Mouse (Mus musculus) heart, embryonic 11.5 days (tissue): ENCODE measurements around the gene 9030612E09Rik. TPM values are rescaled to one million over a fixed set of nuclear protein-coding genes. Genes with fewer than 3 reads are reported as not detected.

Source experiments
- ATAC-seq: fragments of 200-750 bp; cut with Nextera tagmentation; replicated peaks from 2 replicates; pipeline ENCODE4 v1.8.0; 2017; ENCODE audit warnings: moderate library complexity; ENCODE audit not compliant: insufficient number of reproducible peaks, low FRiP score, low TSS enrichment
- H3K27ac ChIP-seq: fragments of 300-500 bp; sonication (generic); 2 replicates; pipeline ENCODE4 v1.5.1; 2014; ENCODE audit warnings: mild to moderate bottlenecking, low read depth, low read length
- H3K27me3 ChIP-seq: fragments of 300-500 bp; sonication (generic); 2 replicates; pipeline ENCODE4 v1.6.1; 2014; ENCODE audit warnings: mild to moderate bottlenecking, low read length, mixed read lengths; ENCODE audit not compliant: control insufficient read depth, insufficient read depth
- H3K36me3 ChIP-seq: fragments of 300-500 bp; sonication (generic); 2 replicates; pipeline ENCODE4 v1.6.1; 2014; ENCODE audit warnings: mild to moderate bottlenecking, low read length, moderate library complexity, mixed read lengths; ENCODE audit not compliant: control insufficient read depth, insufficient read depth
- H3K4me1 ChIP-seq: fragments of 300-500 bp; sonication (generic); 2 replicates; pipeline ENCODE4 v1.6.1; 2014; ENCODE audit warnings: low read length; ENCODE audit not compliant: control insufficient read depth, insufficient read depth
- H3K4me2 ChIP-seq: fragments of 300-500 bp; sonication (generic); 2 replicates; pipeline ENCODE4 v1.6.1; 2014; ENCODE audit warnings: mild to moderate bottlenecking, moderate library complexity
- H3K4me3 ChIP-seq: fragments of 300-500 bp; sonication (generic); 2 replicates; pipeline ENCODE4 v1.5.1; 2014; ENCODE audit warnings: low read depth, low read length
- H3K9ac ChIP-seq: fragments of 300-500 bp; sonication (generic); 2 replicates; pipeline ENCODE4 v1.6.1; 2014; ENCODE audit warnings: mild to moderate bottlenecking, low read depth, low read length, moderate library complexity
- H3K9me3 ChIP-seq: fragments of 300-500 bp; sonication (generic); replicated peaks from 2 replicates; pipeline ENCODE4 v1.6.1; 2016; ENCODE audit warnings: low read length; ENCODE audit not compliant: control insufficient read depth
- WGBS: fragments of 180-500 bp; shearing (Covaris S2); extraction: QIAGEN DNeasy Blood & Tissue Kit; methylation state at CpG from one replicate; pipeline ENCODE4 v1.1.7; 2014; ENCODE audit not compliant: insufficient replicate concordance; 5-methylcytosine and 5-hydroxymethylcytosine counted together
- polyA plus RNA-seq: library from polyadenylated mRNA; unstranded; fragments of >200 nt; fragmentation: Nextera tagmentation; extraction: Ambion mirVana; gene quantifications from 2 replicates; pipeline ENCODE4 v1.2.1, GENCODE M21; 2014

The 9030612E09Rik gene
- polyA plus RNA-seq, 1 experiment from 2014 or later: 0.36 TPM

DNA sequence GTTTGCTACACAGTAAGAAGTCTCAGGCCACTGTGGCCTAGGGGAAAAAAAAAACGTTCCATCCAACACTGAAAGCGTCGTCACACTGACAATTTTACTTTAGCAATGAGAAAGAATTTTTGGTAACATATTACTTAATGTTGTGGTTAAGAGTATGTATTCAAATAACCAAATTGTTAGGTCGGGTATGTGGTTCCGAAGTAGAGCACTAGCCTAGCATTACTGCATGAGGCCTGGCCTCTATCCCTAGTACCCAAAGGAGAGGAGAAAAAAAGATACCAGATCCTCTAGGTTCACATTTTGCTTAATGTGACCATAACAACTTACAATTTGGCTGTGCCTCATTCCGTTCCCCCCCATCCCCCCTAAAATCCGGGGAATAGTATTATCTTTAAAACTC, 46.0 kb downstream of the 9030612E09Rik start:
- Histone ChIP-seq H3K4me2 (peak overlapping the region; percentile 92), H3K9me3 (no peaks in the 10 kb centered on the region), H3K4me1 (peaks cover 7% of the 10 kb centered on the region), H3K4me3 (peak overlapping the region; percentile 92), H3K27ac (peak overlapping the region; percentile 92), H3K27me3 (no peaks in the 10 kb centered on the region), H3K36me3 (no peaks in the 10 kb centered on the region), H3K9ac (peak overlapping the region; percentile 97)
- ATAC-seq: no peak
- WGBS: 21% methylated on average over 7 of the region's 7 CpGs

DNA sequence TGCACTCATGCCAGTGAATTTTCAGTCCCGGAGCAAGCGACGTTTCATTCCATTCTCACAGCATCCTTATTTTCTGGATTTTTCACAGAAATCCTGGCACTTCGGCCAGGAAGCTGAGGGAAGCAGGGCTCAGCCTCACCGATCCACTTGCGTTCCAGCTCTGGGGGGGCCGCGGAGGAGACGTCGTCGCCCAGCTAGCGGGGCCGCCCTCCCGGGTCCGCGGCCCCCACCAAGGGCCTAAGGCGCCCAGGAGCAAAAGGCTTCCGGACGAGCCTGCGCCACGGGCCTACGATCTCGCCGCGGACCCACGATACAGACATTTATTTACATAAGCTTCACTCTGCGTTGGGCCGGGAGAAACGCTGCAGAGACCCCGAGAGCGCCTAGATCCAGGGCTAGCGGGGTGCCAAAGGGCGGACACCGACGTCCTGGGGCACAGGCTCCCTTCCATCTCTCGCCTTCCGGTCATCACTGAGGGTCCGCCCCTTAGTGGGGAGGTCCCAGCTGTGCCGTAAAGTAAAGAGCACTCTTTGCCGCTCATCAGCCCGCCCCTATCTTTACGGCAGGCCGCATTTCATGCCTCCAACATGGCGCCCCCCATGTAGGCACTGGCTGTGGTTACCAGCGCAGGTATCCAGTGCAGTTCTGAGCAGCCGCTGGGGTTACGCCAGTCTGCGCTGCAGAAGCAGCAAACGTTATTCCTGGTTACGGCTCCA, 46.6 kb downstream of the 9030612E09Rik start, which contains the start of gene Pdss2:
Pdss2 (plus strand) TSS at position 577 of the 716 bp plus-strand sequence.
- H3K4me1 ChIP-seq: peaks cover 7% of the 10 kb centered on the region
- peak within 1 kb of the TSS; percentile 92 for H3K4me3 ChIP-seq
- H3K27me3 ChIP-seq: no peaks in the 10 kb centered on the region
- H3K9me3 ChIP-seq: no peaks in the 10 kb centered on the region
- H3K4me2 ChIP-seq: peak within 1 kb of the TSS; percentile 92
- WGBS: under 1% methylated on average over 50 of the region's 50 CpGs
- peak; percentile 94 for ATAC-seq
- peak within 1 kb of the TSS; percentile 97 for H3K9ac ChIP-seq
- H3K36me3 ChIP-seq: no peaks in the 10 kb centered on the region
- peak within 1 kb of the TSS; percentile 92 for H3K27ac ChIP-seq

DNA sequence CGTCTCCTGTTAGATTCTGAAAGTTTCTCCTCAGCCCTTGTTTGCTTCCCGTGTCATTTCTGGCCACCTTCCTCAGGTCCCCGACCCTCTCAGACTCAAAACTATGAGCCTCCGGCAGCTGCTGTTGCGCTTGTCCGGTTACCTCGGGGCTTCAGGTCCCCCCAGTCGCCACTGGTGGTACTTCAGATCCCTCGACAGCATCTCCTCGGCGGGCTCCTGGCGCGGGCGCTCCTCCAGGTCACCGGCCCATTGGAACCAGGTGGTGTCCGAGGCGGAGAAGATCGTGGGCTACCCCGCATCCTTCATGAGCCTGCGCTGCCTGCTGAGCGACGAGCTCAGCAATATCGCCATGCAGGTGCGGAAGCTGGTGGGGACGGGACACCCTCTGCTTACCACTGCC, 47.2 kb downstream of the 9030612E09Rik start:
- Histone ChIP-seq H3K36me3 (no peaks in the 10 kb centered on the region), H3K9me3 (no peaks in the 10 kb centered on the region), H3K4me1 (peaks cover 7% of the 10 kb centered on the region), H3K9ac (peak overlapping the region; percentile 97), H3K27me3 (no peaks in the 10 kb centered on the region), H3K4me3 (peak overlapping the region; percentile 92), H3K27ac (peak overlapping the region; percentile 92), H3K4me2 (peak overlapping the region; percentile 92)
- 0 out of 2 replicates have a peak, but pooled peaks have one; percentile 16 for ATAC-seq
- under 1% methylated on average over 25 of the region's 25 CpGs for WGBS

DNA sequence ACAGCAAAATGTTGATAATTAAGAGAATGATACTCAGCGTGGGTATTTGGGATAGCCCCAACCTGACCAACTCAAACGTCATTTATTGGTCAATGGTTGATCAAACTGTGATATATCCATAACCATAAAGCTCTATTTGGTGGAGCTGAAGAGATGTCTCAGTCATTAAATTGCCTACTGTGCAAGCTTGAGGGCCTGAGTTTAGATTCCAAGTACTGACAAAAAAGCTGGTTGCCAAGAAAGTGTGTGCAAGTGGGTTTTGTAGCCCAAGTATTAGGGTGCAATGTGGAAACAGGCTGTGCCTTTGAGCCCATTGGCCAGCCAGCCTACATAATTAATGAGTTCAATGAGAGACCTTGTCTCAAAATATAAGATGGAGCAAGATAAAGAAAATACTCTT, 48.9 kb downstream of the 9030612E09Rik start:
- no peak for ATAC-seq
- Histone ChIP-seq H3K36me3 (no peaks in the 10 kb centered on the region), H3K27me3 (no peaks in the 10 kb centered on the region), H3K4me3 (no peak overlapping the region), H3K27ac (no peak overlapping the region), H3K4me2 (no peak overlapping the region), H3K9me3 (no peaks in the 10 kb centered on the region), H3K4me1 (peaks cover 7% of the 10 kb centered on the region), H3K9ac (no peak overlapping the region)
- WGBS: 84% methylated on average over 2 of the region's 2 CpGs

Other genes starting within 250 kb of the 9030612E09Rik start
- gene Sobp, start 174 bp upstream of the 9030612E09Rik start, polyA plus RNA-seq: 1.9 and 2.4 TPM in 2 replicates
- gene Pdss2, start 46.8 kb downstream of the 9030612E09Rik start, polyA plus RNA-seq: 10.6 and 11.6 TPM in 2 replicates